ENCODE assay signal across 13 mouse cellular contexts in genomic region chr16:87625816-87626215, GRCm38 (mm10).
"Had no signal": no experiment of that assay in that cellular context is flagged by ENCODE, and none has a peak within 500 bp of the region (broad histone marks: within the 10 kb centered on the region; RNA-seq: fewer than 3 reads in every experiment).

No protein-coding gene starts in this region.

- H3K27ac ChIP-seq: layer of hippocampus, adult 2 months; limb, embryonic 13.5 days; midbrain, embryonic 10.5 days; neural tube, embryonic 12.5 days; stomach, embryonic 15.5 days had no signal

- H3K9me3 ChIP-seq: stomach, embryonic 15.5 days had no signal

- H3K36me3 ChIP-seq: limb, embryonic 13.5 days; liver, embryonic 15.5 days; midbrain, embryonic 10.5 days; neural tube, embryonic 12.5 days; stomach, embryonic 15.5 days had no signal

- H3K27me3 ChIP-seq: limb, embryonic 13.5 days; liver, embryonic 15.5 days; neural tube, embryonic 12.5 days; stomach, embryonic 15.5 days had no signal

- H3K4me3 ChIP-seq: layer of hippocampus, adult 2 months; limb, embryonic 13.5 days; liver, embryonic 15.5 days; midbrain, embryonic 10.5 days; neural tube, embryonic 12.5 days; stomach, embryonic 15.5 days had no signal

- H3K4me2 ChIP-seq: limb, embryonic 13.5 days; liver, embryonic 11.5 days; liver, embryonic 15.5 days; lung, embryonic 14.5 days; neural tube, embryonic 12.5 days; stomach, embryonic 15.5 days had no signal

- H3K9ac ChIP-seq: limb, embryonic 13.5 days; liver, embryonic 15.5 days; lung, embryonic 14.5 days; neural tube, embryonic 12.5 days; stomach, embryonic 15.5 days had no signal

- DNase-seq: kidney, postnatal 10 days; kidney, postnatal 4 days; left cerebral cortex, postnatal 4 days; midbrain, embryonic 14.5 days; thymus, postnatal 4 days had no signal

- H3K4me1 ChIP-seq: limb, embryonic 13.5 days; liver, embryonic 15.5 days; midbrain, embryonic 10.5 days; neural tube, embryonic 12.5 days; stomach, embryonic 15.5 days had no signal
